8 mouse cellular contexts compared by ENCODE assay signal in the genomic region with DNA sequence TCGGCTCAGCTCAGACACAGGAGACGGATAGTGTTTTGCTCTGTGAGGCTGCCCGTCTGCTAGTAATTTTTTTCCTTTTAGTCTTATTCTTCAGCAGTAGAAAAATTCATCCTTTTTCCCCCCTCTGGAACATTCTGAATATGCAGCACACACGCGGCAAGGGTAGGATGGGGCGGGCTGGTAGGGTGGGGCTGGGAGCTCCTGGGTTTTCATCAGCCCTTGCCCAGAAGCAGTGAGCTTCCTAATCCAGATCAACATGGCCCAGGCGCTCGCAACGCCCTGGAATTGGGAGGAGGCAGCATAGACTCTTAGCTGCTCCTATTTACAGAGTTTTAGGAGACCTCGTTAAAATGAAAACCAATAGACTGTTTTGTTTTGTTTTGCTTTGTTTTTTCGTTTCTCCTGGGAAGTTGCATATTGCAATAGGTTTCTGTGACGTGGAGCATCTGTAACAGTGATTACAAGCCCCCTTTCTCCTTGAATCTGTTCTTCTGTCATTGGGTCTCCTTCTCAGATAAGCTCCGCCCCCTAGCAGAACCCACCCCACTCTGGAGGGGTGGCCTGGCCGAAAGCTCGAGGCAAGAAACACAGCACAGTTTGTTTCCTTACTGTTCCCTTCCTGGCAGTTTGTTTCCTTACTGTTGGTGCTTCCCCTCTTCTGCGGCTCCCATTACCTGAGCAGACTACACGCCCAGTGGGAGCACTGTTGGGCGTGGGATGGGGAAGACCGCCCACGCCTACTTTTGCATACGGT. TPM values are rescaled to one million over a fixed set of nuclear protein-coding genes. Genes with fewer than 3 reads are reported as not detected.
A peak's percentile ranks its signal among the peaks of the same experiment; 100 is the strongest.
DNase-seq lines count a peak whose midpoint lies in the region; ATAC-seq and TF ChIP-seq lines count a peak whose summit lies in the region.

No protein-coding gene starts in this region.

- intact Hi-C loops in heart, postnatal 36 days (cut with DNase I), result loop anchor here (10.0 kb wide), 1 partner anchor 477 kb away; no protein-coding TSS in a partner anchor

- 44% methylated on average over 21 of the region's 21 CpGs for WGBS in heart, embryonic 12.5 days
- 34% methylated on average over 21 of the region's 21 CpGs for WGBS in embryonic facial prominence, embryonic 14.5 days
- 45% methylated on average over 21 of the region's 21 CpGs for WGBS in liver, postnatal 0 days (ENCODE audit: insufficient replicate concordance)

- TF ChIP-seq CTCF in liver, postnatal 0 days (IDR thresholded peaks at IDR 0.05; ENCODE audit: low read depth), result no peak

- no peak for TF ChIP-seq EP300 in liver, postnatal 0 days (IDR thresholded peaks at IDR 0.05; ENCODE audit: low read depth)

- ATAC-seq in heart, embryonic 12.5 days (ENCODE audit: insufficient number of reproducible peaks, low FRiP score), result 0 out of 2 replicates have a peak, but pooled peaks have one; percentile 22
- ATAC-seq in embryonic facial prominence, embryonic 14.5 days (ENCODE audit: low read depth), result peak; percentile 80
- ATAC-seq in liver, postnatal 0 days, result no peak

- H3K27ac ChIP-seq in heart, embryonic 12.5 days (ENCODE audit: poor library complexity, severe bottlenecking), result no peak overlapping the region
- peak overlapping the region; percentile 63 for H3K27ac ChIP-seq in embryonic facial prominence, embryonic 14.5 days (replicated peaks; ENCODE audit: low read depth, low read length)
- no peak overlapping the region for H3K27ac ChIP-seq in liver, postnatal 0 days (ENCODE audit: low read depth)

- peaks cover 13% of the 10 kb centered on the region; the same call in 1 of the 2 replicates for H3K4me1 ChIP-seq in heart, embryonic 12.5 days (replicated peaks)
- H3K4me1 ChIP-seq in embryonic facial prominence, embryonic 14.5 days (ENCODE audit: control insufficient read depth, insufficient read depth, low read length), result no peaks in the 10 kb centered on the region
- H3K4me1 ChIP-seq in liver, postnatal 0 days (ENCODE audit: insufficient read depth), result no peaks in the 10 kb centered on the region

- H3K9me3 ChIP-seq in heart, embryonic 12.5 days (replicated peaks), result no peaks in the 10 kb centered on the region
- no peaks in the 10 kb centered on the region for H3K9me3 ChIP-seq in embryonic facial prominence, embryonic 14.5 days (ENCODE audit: control insufficient read depth, low read length)
- H3K9me3 ChIP-seq in liver, postnatal 0 days (ENCODE audit: low read length), result no peaks in the 10 kb centered on the region

- H3K36me3 ChIP-seq in heart, embryonic 12.5 days, result no peaks in the 10 kb centered on the region
- no peaks in the 10 kb centered on the region for H3K36me3 ChIP-seq in embryonic facial prominence, embryonic 14.5 days (ENCODE audit: control insufficient read depth, insufficient read depth, low read length)
- H3K36me3 ChIP-seq in liver, postnatal 0 days (replicated peaks; ENCODE audit: insufficient read depth, low read length), result no peaks in the 10 kb centered on the region

- H3K9ac ChIP-seq in heart, embryonic 12.5 days, result no peak overlapping the region
- H3K9ac ChIP-seq in embryonic facial prominence, embryonic 14.5 days (ENCODE audit: low read depth, low read length), result peak overlapping the region; percentile 54
- no peak overlapping the region for H3K9ac ChIP-seq in liver, postnatal 0 days (replicated peaks)

- H3K4me2 ChIP-seq in heart, embryonic 12.5 days, result peak overlapping the region; percentile 58
- peak overlapping the region; percentile 52 for H3K4me2 ChIP-seq in embryonic facial prominence, embryonic 14.5 days (ENCODE audit: low read depth, low read length)
- H3K4me2 ChIP-seq in liver, postnatal 0 days (ENCODE audit: low read depth, low read length), result peak overlapping the region; percentile 13; the same call in 1 of the 2 replicates

- peak overlapping the region; percentile 31; the same call in 1 of the 2 replicates for H3K4me3 ChIP-seq in heart, embryonic 12.5 days
- peak overlapping the region; percentile 20 for H3K4me3 ChIP-seq in embryonic facial prominence, embryonic 14.5 days (ENCODE audit: low read depth, low read length)
- H3K4me3 ChIP-seq in liver, postnatal 0 days (ENCODE audit: low read depth, low read length), result no peak overlapping the region

- no peak for DNase-seq in heart, postnatal 36 days
- DNase-seq in CD4-positive helper T cell, adult 2 months (ENCODE audit: low read depth, low spot score), result peak; percentile 7
- DNase-seq in embryonic facial prominence, embryonic 14.5 days (ENCODE audit: low spot score), result peak; percentile 63
- no peak for DNase-seq in liver, postnatal 0 days
- no peak for DNase-seq in adrenal gland, postnatal 10 days
- DNase-seq in yolk sac, embryonic 10.5 days (ENCODE audit: low spot score), result no peak
- no peak for DNase-seq in right cerebral cortex, postnatal 14 days

- H3K27me3 ChIP-seq in heart, embryonic 12.5 days (replicated peaks), result 0 out of 2 replicates have a peak, but pooled peaks cover 5% of the 10 kb centered on the region
- H3K27me3 ChIP-seq in embryonic facial prominence, embryonic 14.5 days (replicated peaks; ENCODE audit: control insufficient read depth, insufficient read depth, low read length), result no peaks in the 10 kb centered on the region
- H3K27me3 ChIP-seq in liver, postnatal 0 days (ENCODE audit: insufficient read depth, low read length), result no peaks in the 10 kb centered on the region

RNA-seq across cellular contexts. Expression of a gene that starts 10.6 kb away (rescaled TPM):
- polyA plus RNA-seq in heart, embryonic 12.5 days (2016; fragmentation: Nextera tagmentation; extraction: Ambion mirVana), result 0.22 TPM in 1 of 2 replicates, not detected in the other
- total RNA-seq in heart, postnatal 36 days (2021), result not detected
- 1.4 and 2.5 TPM in 2 replicates for polyA plus RNA-seq in embryonic facial prominence, embryonic 14.5 days (2014; fragmentation: Nextera tagmentation; extraction: Ambion mirVana)
- polyA plus RNA-seq in liver, postnatal 0 days (2015; fragmentation: Nextera tagmentation; extraction: Ambion mirVana), result not detected in 2 replicates
- total RNA-seq in adrenal gland, postnatal 10 days (2021), result under 1 TPM in 1 of 2 experiments, not detected in 1; 0.39 TPM

RNA-seq across cellular contexts. Expression of a gene that starts 25.8 kb away (rescaled TPM):
- polyA plus RNA-seq in heart, embryonic 12.5 days (2016; fragmentation: Nextera tagmentation; extraction: Ambion mirVana), result 20.9 and 22.1 TPM in 2 replicates
- total RNA-seq in heart, postnatal 36 days (2021), result 10 to 100 TPM; 12.8 to 13.9 TPM
- polyA plus RNA-seq in embryonic facial prominence, embryonic 14.5 days (2014; fragmentation: Nextera tagmentation; extraction: Ambion mirVana), result 25.1 and 27.1 TPM in 2 replicates
- polyA plus RNA-seq in liver, postnatal 0 days (2015; fragmentation: Nextera tagmentation; extraction: Ambion mirVana), result 8.4 and 9.2 TPM in 2 replicates
- total RNA-seq in adrenal gland, postnatal 10 days (2021), result 10 to 100 TPM; 13.8 to 17.2 TPM

RNA-seq across cellular contexts. Expression of a gene that starts 25.9 kb away (rescaled TPM):
- 27.2 and 28.0 TPM in 2 replicates for polyA plus RNA-seq in heart, embryonic 12.5 days (2016; fragmentation: Nextera tagmentation; extraction: Ambion mirVana)
- 10 to 100 TPM; 13.4 to 15.6 TPM for total RNA-seq in heart, postnatal 36 days (2021)
- polyA plus RNA-seq in embryonic facial prominence, embryonic 14.5 days (2014; fragmentation: Nextera tagmentation; extraction: Ambion mirVana), result 13.6 and 15.7 TPM in 2 replicates
- 3.3 and 6.4 TPM in 2 replicates for polyA plus RNA-seq in liver, postnatal 0 days (2015; fragmentation: Nextera tagmentation; extraction: Ambion mirVana)
- total RNA-seq in adrenal gland, postnatal 10 days (2021), result 10 to 100 TPM; 18.6 to 19.0 TPM

Comparison
In these comparisons a context has a peak if more than half of its experiments do, and no peak if none do; other contexts are left out.
1. DNase-seq: peak in CD4-positive helper T cell, adult 2 months (single experiment) and embryonic facial prominence, embryonic 14.5 days (single experiment); none in heart, postnatal 36 days (0 of 2), liver, postnatal 0 days (single experiment), adrenal gland, postnatal 10 days (single experiment), yolk sac, embryonic 10.5 days (single experiment) and right cerebral cortex, postnatal 14 days (single experiment).
2. Peak in every context shown above with its lines, with median percentiles within 50 percentile points of each other: H3K4me2 ChIP-seq.